ENCODE assay signal across 19 mouse cellular contexts in the genomic region with DNA sequence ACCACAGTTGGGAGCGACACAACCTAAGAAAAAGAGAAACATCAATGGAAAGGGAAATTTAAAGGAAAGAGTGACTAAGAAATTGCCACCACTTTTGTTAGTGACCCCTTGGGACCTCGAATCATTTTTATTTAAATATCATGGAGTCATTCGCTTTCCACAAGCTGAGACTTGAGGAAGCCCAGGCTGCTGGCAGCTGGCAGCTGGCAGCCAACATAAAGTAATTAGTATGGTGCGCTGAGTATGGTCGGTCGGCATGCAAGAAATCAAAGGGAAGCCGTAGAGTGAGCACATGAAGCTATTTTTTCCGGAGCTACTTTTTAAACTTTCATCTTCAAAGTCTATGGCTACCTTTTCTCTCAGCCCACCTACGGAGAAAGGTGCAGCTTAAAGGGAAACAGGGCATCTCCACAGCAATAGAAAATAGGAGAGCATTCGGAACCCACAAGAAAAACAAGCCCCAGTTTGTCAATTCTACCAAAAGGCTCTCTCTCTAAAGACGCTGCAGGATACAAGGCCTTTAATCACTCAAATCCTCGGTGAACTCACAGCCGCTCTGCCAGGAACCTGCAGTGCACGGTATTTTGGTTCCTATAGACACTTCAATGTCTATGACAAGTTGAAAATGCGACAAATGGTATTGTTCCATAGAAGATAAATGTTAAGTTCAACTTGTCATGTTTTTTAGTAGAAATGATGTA.
A peak's percentile ranks its signal among the peaks of the same experiment; 100 is the strongest.
DNase-seq lines count a peak whose midpoint lies in the region; ATAC-seq and TF ChIP-seq lines count a peak whose summit lies in the region.
"Had no signal": no experiment of that assay in that cellular context is flagged by ENCODE, and none has a peak within 500 bp of the region (broad histone marks: within the 10 kb centered on the region; RNA-seq: fewer than 3 reads in every experiment).

No protein-coding gene starts in this region.

- no peak for ATAC-seq in limb, embryonic 13.5 days (ENCODE audit: low FRiP score, low read depth)
- ATAC-seq in neural tube, embryonic 13.5 days (ENCODE audit: low read depth) = no peak
- no peak for ATAC-seq in midbrain, postnatal 0 days (ENCODE audit: low FRiP score)
- no peak for ATAC-seq in activated CD4-positive, CD25-positive, alpha-beta regulatory T cell, adult 4 months
- ATAC-seq: CD4-positive, CD25-positive, alpha-beta regulatory T cell, adult 4 months; intestine, embryonic 16.5 days had no signal

- WGBS in limb, embryonic 13.5 days = 43% methylated on average over 15 of the region's 15 CpGs
- WGBS in limb, embryonic 10.5 days = 62% methylated on average over 15 of the region's 15 CpGs
- WGBS in neural tube, embryonic 13.5 days = 39% methylated on average over 15 of the region's 15 CpGs
- WGBS in midbrain, postnatal 0 days = 33% methylated on average over 15 of the region's 15 CpGs

- H3K27ac ChIP-seq in limb, embryonic 13.5 days = no peak overlapping the region
- H3K27ac ChIP-seq in limb, embryonic 10.5 days = no peak overlapping the region
- no peak overlapping the region for H3K27ac ChIP-seq in neural tube, embryonic 13.5 days (replicated peaks)
- no peak overlapping the region for H3K27ac ChIP-seq in midbrain, postnatal 0 days (ENCODE audit: low read depth, low read length)
- H3K27ac ChIP-seq: embryonic facial prominence, embryonic 15.5 days; heart, embryonic 13.5 days; liver, embryonic 15.5 days had no signal

- H3K36me3 ChIP-seq in limb, embryonic 13.5 days = no peaks in the 10 kb centered on the region
- no peaks in the 10 kb centered on the region for H3K36me3 ChIP-seq in limb, embryonic 10.5 days
- no peaks in the 10 kb centered on the region for H3K36me3 ChIP-seq in neural tube, embryonic 13.5 days
- H3K36me3 ChIP-seq in midbrain, postnatal 0 days (ENCODE audit: insufficient read depth, low read length) = no peaks in the 10 kb centered on the region
- H3K36me3 ChIP-seq: embryonic facial prominence, embryonic 15.5 days; G1E; heart, embryonic 13.5 days; liver, embryonic 15.5 days had no signal

- no peak overlapping the region for H3K4me3 ChIP-seq in limb, embryonic 13.5 days
- no peak overlapping the region for H3K4me3 ChIP-seq in limb, embryonic 10.5 days
- H3K4me3 ChIP-seq in neural tube, embryonic 13.5 days = no peak overlapping the region
- H3K4me3 ChIP-seq in midbrain, postnatal 0 days (ENCODE audit: low read depth, low read length) = no peak overlapping the region
- H3K4me3 ChIP-seq: embryonic facial prominence, embryonic 15.5 days; heart, embryonic 13.5 days; liver, embryonic 15.5 days; megakaryocyte, embryonic 14.5 days had no signal

- DNase-seq in cerebellum, postnatal 10 days = peak; percentile 21 to 24
- no peak for DNase-seq in cerebellum, adult 11-12 months
- DNase-seq in limb, embryonic 10.5 days (ENCODE audit: low spot score) = no peak
- no peak for DNase-seq in neural tube, embryonic 10.5 days (ENCODE audit: extremely low spot score, low spot score)
- peak; percentile 45 for DNase-seq in midbrain, postnatal 0 days (ENCODE audit: low spot score)
- DNase-seq: cerebellum, adult 18-20 months; heart, adult 11 months; heart, postnatal 36 days; spleen, adult 18-20 months had no signal

- no peaks in the 10 kb centered on the region for H3K27me3 ChIP-seq in limb, embryonic 13.5 days
- H3K27me3 ChIP-seq in limb, embryonic 10.5 days (ENCODE audit: low read depth, poor library complexity, severe bottlenecking) = no peaks in the 10 kb centered on the region
- H3K27me3 ChIP-seq in neural tube, embryonic 13.5 days = no peaks in the 10 kb centered on the region
- H3K27me3 ChIP-seq in midbrain, postnatal 0 days (ENCODE audit: insufficient read depth, low read length) = no peaks in the 10 kb centered on the region
- H3K27me3 ChIP-seq: embryonic facial prominence, embryonic 15.5 days; heart, embryonic 13.5 days; liver, embryonic 15.5 days; megakaryocyte, embryonic 14.5 days had no signal

- no peak overlapping the region for H3K9ac ChIP-seq in limb, embryonic 13.5 days
- H3K9ac ChIP-seq in neural tube, embryonic 13.5 days = no peak overlapping the region
- H3K9ac ChIP-seq in midbrain, postnatal 0 days (replicated peaks; ENCODE audit: low read length, poor library complexity, severe bottlenecking) = no peak overlapping the region
- H3K9ac ChIP-seq: embryonic facial prominence, embryonic 15.5 days; heart, embryonic 13.5 days; liver, embryonic 15.5 days had no signal

- 0 out of 2 replicates have a peak overlapping the region, but pooled peaks have one; percentile 9 for H3K4me2 ChIP-seq in limb, embryonic 13.5 days (replicated peaks)
- H3K4me2 ChIP-seq in neural tube, embryonic 13.5 days = peak overlapping the region; percentile 6; the same call in 1 of the 2 replicates
- H3K4me2 ChIP-seq in midbrain, postnatal 0 days (ENCODE audit: low read depth, low read length, poor library complexity, severe bottlenecking) = no peak overlapping the region
- H3K4me2 ChIP-seq: embryonic facial prominence, embryonic 15.5 days; heart, embryonic 13.5 days; liver, embryonic 15.5 days had no signal

- H3K4me1 ChIP-seq in limb, embryonic 13.5 days = peaks cover 20% of the 10 kb centered on the region
- H3K4me1 ChIP-seq in limb, embryonic 10.5 days = peaks cover 4% of the 10 kb centered on the region; the same call in 1 of the 2 replicates
- H3K4me1 ChIP-seq in neural tube, embryonic 13.5 days (replicated peaks) = 0 out of 2 replicates have a peak, but pooled peaks cover 5% of the 10 kb centered on the region
- H3K4me1 ChIP-seq in midbrain, postnatal 0 days (ENCODE audit: insufficient read depth, low read length) = no peaks in the 10 kb centered on the region
- H3K4me1 ChIP-seq: embryonic facial prominence, embryonic 15.5 days; heart, embryonic 13.5 days; liver, embryonic 15.5 days; megakaryocyte, embryonic 14.5 days had no signal

- no peak for TF ChIP-seq CTCF in midbrain, postnatal 0 days (IDR thresholded peaks at IDR 0.05)

- no peaks in the 10 kb centered on the region for H3K9me3 ChIP-seq in limb, embryonic 13.5 days
- H3K9me3 ChIP-seq in limb, embryonic 10.5 days (replicated peaks) = no peaks in the 10 kb centered on the region
- H3K9me3 ChIP-seq in neural tube, embryonic 13.5 days = no peaks in the 10 kb centered on the region
- H3K9me3 ChIP-seq in midbrain, postnatal 0 days (ENCODE audit: low read length) = no peaks in the 10 kb centered on the region
- H3K9me3 ChIP-seq: embryonic facial prominence, embryonic 15.5 days; G1E; heart, embryonic 13.5 days; liver, embryonic 15.5 days had no signal

Comparison
In these comparisons a context has a peak if more than half of its experiments do, and no peak if none do; other contexts are left out.
1. DNase-seq: peak in cerebellum, postnatal 10 days (2 of 2) and midbrain, postnatal 0 days (single experiment); none in cerebellum, adult 11-12 months (single experiment), limb, embryonic 10.5 days (single experiment) and neural tube, embryonic 10.5 days (single experiment).